Mouse (Mus musculus) heart, adult 2 months (tissue): ENCODE data around the gene Idh3g.

ENCODE experiments used
- CTCF ChIP-seq: fragments of 200-600 bp; IDR thresholded peaks from 2 replicates; pipeline ENCODE4 v1.8.1; 2022; ENCODE audit warnings: antibody characterized with exemption, mild to moderate bottlenecking, moderate library complexity
- EP300 ChIP-seq: fragments of 200-500 bp; IDR thresholded peaks from 2 replicates; pipeline ENCODE4 v1.6.1; 2011; ENCODE audit warnings: low read depth, low read length, control low read depth; ENCODE audit not compliant: insufficient read depth

DNA sequence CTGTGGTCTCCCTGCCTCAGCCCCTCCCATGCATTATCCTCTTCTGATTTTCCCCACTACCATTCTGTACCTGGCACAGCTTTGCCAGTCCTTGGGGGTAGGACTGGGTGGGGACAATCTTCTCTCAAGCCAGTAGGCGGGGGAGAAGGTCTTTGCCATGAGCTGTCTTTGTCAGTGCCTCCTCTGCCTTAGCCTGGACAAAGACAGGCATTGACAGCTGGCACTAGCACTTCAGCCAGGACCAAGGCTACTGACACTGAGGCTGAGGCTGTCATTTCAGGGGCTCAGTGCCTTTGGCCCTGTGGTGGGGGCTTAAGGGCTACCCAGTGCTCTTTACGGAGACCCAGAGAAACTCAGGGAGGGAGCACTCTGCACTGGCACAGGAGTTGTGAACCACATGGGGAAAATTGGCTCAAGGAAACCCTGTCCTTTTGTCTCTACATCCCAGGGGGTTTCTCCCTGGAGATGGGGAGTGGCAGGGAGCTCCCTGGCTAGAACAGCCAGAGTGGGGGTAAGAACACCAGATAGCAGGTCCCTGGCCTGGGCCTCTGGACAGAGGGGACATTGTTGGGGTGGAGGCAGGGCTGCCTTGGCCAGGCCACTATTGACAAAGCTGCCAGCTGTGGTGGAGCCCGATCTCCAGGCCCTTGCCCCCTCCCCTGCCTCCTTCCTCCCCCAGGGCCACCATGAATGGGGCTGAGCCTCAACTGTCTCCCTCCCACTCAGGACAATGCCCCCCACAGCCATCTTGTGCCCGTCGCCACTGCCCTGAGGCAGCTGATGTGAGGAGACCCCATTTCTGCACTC is 30.2 kb downstream of the Idh3g start, which contains the start of gene Plxnb3:
- TF ChIP-seq CTCF (no peak), EP300 (no peak)
